ENCODE assay signal across 28 mouse cellular contexts in the genomic region with DNA sequence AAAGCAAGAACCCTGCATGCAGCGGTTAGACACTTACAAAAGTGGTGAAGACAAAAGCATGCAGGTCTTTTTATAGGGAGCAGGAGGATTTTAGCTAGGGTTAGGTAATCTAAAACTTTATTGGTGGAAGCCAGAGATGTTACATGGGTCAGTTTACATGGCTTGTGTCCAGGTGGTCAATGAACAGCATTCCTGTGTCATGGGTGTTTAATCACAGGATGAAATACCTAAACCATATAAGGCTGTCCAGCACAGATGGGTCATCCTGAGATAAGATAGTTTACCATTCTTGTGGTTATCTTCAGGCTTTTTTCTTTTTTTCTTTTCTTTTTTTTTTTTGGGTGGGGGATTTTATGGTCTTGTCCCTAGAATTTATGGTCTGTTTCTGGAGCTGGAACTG.
DNase-seq lines count a peak whose midpoint lies in the region; ATAC-seq and TF ChIP-seq lines count a peak whose summit lies in the region.
"Had no signal": no experiment of that assay in that cellular context is flagged by ENCODE, and none has a peak within 500 bp of the region (broad histone marks: within the 10 kb centered on the region; RNA-seq: fewer than 3 reads in every experiment).

No protein-coding gene starts in this region.

- no peak overlapping the region for H3ac ChIP-seq in C2C12 (ENCODE audit: control insufficient read depth, insufficient read length, low read depth)

- peak; percentile 4 for DNase-seq in kidney, adult 9 months
- DNase-seq in 3T3-L1 (ENCODE audit: low read depth, low spot score) (peak; percentile 66), Patski (ENCODE audit: low read depth, low spot score) (no peak)
- no peak for DNase-seq in adrenal gland, adult 18-20 months (ENCODE audit: low spot score in 2 of 2)
- DNase-seq in forebrain, embryonic 11.5 days (ENCODE audit: low spot score): no peak
- no peak for DNase-seq in frontal cortex, postnatal 25 days (ENCODE audit: low spot score in 2 of 2)
- DNase-seq: adrenal gland, adult 2 months; adrenal gland, postnatal 14 days; cerebellum, adult 11 months; cerebellum, adult 2 months; cerebellum, adult 9-11 months; cerebellum, postnatal 25 days; gastrocnemius, postnatal 36 days; heart, adult 2 months; heart, postnatal 14 days; heart, postnatal 4 days had no signal

- no peaks in the 10 kb centered on the region for H3K27me3 ChIP-seq in kidney, embryonic 14.5 days (ENCODE audit: control insufficient read depth, insufficient read depth, low read length)
- H3K27me3 ChIP-seq in C2C12 (ENCODE audit: control insufficient read depth, insufficient read depth, insufficient read length) (no peaks in the 10 kb centered on the region), Patski (no peaks in the 10 kb centered on the region)
- H3K27me3 ChIP-seq in forebrain, embryonic 11.5 days (ENCODE audit: control insufficient read depth, insufficient read depth, low read length): no peaks in the 10 kb centered on the region
- H3K27me3 ChIP-seq: CH12.LX; embryonic facial prominence, embryonic 12.5 days; embryonic facial prominence, embryonic 15.5 days; forebrain, embryonic 13.5 days; heart, embryonic 13.5 days; hindbrain, embryonic 15.5 days had no signal

- no peak overlapping the region for H3K9ac ChIP-seq in kidney, embryonic 14.5 days (ENCODE audit: low read depth, low read length)
- no peak overlapping the region for H3K9ac ChIP-seq in forebrain, embryonic 11.5 days (ENCODE audit: low read length)
- H3K9ac ChIP-seq: embryonic facial prominence, embryonic 12.5 days; embryonic facial prominence, embryonic 15.5 days; forebrain, embryonic 13.5 days; heart, embryonic 13.5 days; hindbrain, embryonic 15.5 days had no signal

- no peaks in the 10 kb centered on the region for H3K79me3 ChIP-seq in C2C12 (ENCODE audit: low read depth)

- TF ChIP-seq CTCF in C2C12 (IDR thresholded peaks at IDR 0.05; ENCODE audit: control insufficient read depth, insufficient read depth, insufficient read length) (no peak), Patski (IDR thresholded peaks at IDR 0.05) (no peak)

- H3K79me2 ChIP-seq in C2C12 (ENCODE audit: control insufficient read depth, insufficient read depth): no peaks in the 10 kb centered on the region

- POLR2A ChIA-PET in Patski (lab: Charles Lee): no interaction called here

- H3K36me3 ChIP-seq in kidney, embryonic 14.5 days (ENCODE audit: control insufficient read depth, insufficient read depth, low read length): no peaks in the 10 kb centered on the region
- no peaks in the 10 kb centered on the region for H3K36me3 ChIP-seq in C2C12 (ENCODE audit: control insufficient read depth, insufficient read depth)
- H3K36me3 ChIP-seq in forebrain, embryonic 11.5 days (ENCODE audit: control insufficient read depth, insufficient read depth, low read length): no peaks in the 10 kb centered on the region
- H3K36me3 ChIP-seq: embryonic facial prominence, embryonic 12.5 days; embryonic facial prominence, embryonic 15.5 days; G1E; heart, embryonic 10.5 days; heart, embryonic 13.5 days; hindbrain, embryonic 15.5 days had no signal

- no peak overlapping the region for H3K4me2 ChIP-seq in kidney, embryonic 14.5 days (replicated peaks; ENCODE audit: low read depth, low read length)
- H3K4me2 ChIP-seq in forebrain, embryonic 11.5 days (ENCODE audit: low read depth, low read length, severe bottlenecking): no peak overlapping the region
- H3K4me2 ChIP-seq: embryonic facial prominence, embryonic 12.5 days; embryonic facial prominence, embryonic 15.5 days; forebrain, embryonic 13.5 days; heart, embryonic 13.5 days; hindbrain, embryonic 15.5 days had no signal

- in situ Hi-C loops in Patski (cut with MboI; ENCODE audit: low pct_unique_long_range_greater_than_20kb): loop anchor here (5.0 kb wide), 1 partner anchor 326 kb away; no protein-coding TSS in a partner anchor

- H3K9me3 ChIP-seq in kidney, embryonic 14.5 days (ENCODE audit: control insufficient read depth, low read length): no peaks in the 10 kb centered on the region
- H3K9me3 ChIP-seq in forebrain, embryonic 11.5 days (ENCODE audit: control insufficient read depth, low read length): no peaks in the 10 kb centered on the region
- H3K9me3 ChIP-seq: embryonic facial prominence, embryonic 12.5 days; embryonic facial prominence, embryonic 15.5 days; forebrain, embryonic 13.5 days; G1E; heart, embryonic 10.5 days; heart, embryonic 13.5 days; hindbrain, embryonic 15.5 days had no signal

- H3K4me3 ChIP-seq in kidney, embryonic 14.5 days (ENCODE audit: low read length): no peak overlapping the region
- H3K4me3 ChIP-seq in C2C12 (ENCODE audit: insufficient read depth, poor library complexity, severe bottlenecking): no peak overlapping the region
- no peak overlapping the region for H3K4me3 ChIP-seq in forebrain, embryonic 11.5 days (ENCODE audit: low read depth, low read length)
- H3K4me3 ChIP-seq: embryonic facial prominence, embryonic 12.5 days; embryonic facial prominence, embryonic 15.5 days; erythroblast, embryonic 14.5 days; forebrain, embryonic 13.5 days; heart, adult 2 months; heart, embryonic 10.5 days; heart, embryonic 13.5 days; hindbrain, embryonic 15.5 days had no signal

- WGBS in kidney, embryonic 14.5 days: 53% methylated on average over 1 of the region's 1 CpGs
- WGBS in forebrain, embryonic 11.5 days: 94% methylated on average over 1 of the region's 1 CpGs

- no peaks in the 10 kb centered on the region for H3K4me1 ChIP-seq in kidney, embryonic 14.5 days (ENCODE audit: control insufficient read depth, insufficient read depth, low read length)
- H3K4me1 ChIP-seq in forebrain, embryonic 11.5 days (replicated peaks; ENCODE audit: control insufficient read depth, insufficient read depth, low read length): no peaks in the 10 kb centered on the region
- H3K4me1 ChIP-seq: embryonic facial prominence, embryonic 12.5 days; embryonic facial prominence, embryonic 15.5 days; forebrain, embryonic 13.5 days; heart, embryonic 10.5 days; heart, embryonic 13.5 days; hindbrain, embryonic 15.5 days had no signal

- H3K27ac ChIP-seq in kidney, embryonic 14.5 days (ENCODE audit: low read depth, low read length): no peak overlapping the region
- no peak overlapping the region for H3K27ac ChIP-seq in forebrain, embryonic 11.5 days (ENCODE audit: low read depth, low read length)
- H3K27ac ChIP-seq: embryonic facial prominence, embryonic 12.5 days; embryonic facial prominence, embryonic 15.5 days; forebrain, embryonic 13.5 days; heart, adult 2 months; heart, embryonic 10.5 days; heart, embryonic 13.5 days; hindbrain, embryonic 15.5 days had no signal

- ATAC-seq in kidney, embryonic 14.5 days (ENCODE audit: low FRiP score, low TSS enrichment): no peak
- ATAC-seq in Patski: peak; percentile 59
- no peak for ATAC-seq in forebrain, embryonic 11.5 days (replicated peaks; ENCODE audit: low FRiP score)
- ATAC-seq: forebrain, embryonic 13.5 days; forebrain, embryonic 16.5 days had no signal

- CTCF ChIA-PET in Patski (lab: Charles Lee): interaction anchor here (1.0 kb wide), 1 partner anchor 27 kb away, joined by 3 read pairs; no protein-coding TSS in a partner anchor

TF ChIP-seq in C2C12, 6 proteins besides CTCF, POLR2A, EP300 and RAD21:
- TF ChIP-seq USF1 (IDR thresholded peaks at IDR 0.05; ENCODE audit: low read depth) (no peak), CEBPB (IDR thresholded peaks at IDR 0.05; ENCODE audit: low read depth) (no peak), MAX (IDR thresholded peaks at IDR 0.05) (peak; percentile 41), MYOG (IDR thresholded peaks at IDR 0.05; ENCODE audit: control insufficient read depth, extremely low read depth, insufficient read length) (no peak), FOSL1 (IDR thresholded peaks at IDR 0.05; ENCODE audit: insufficient read depth, low read length, poor library complexity, severe bottlenecking) (peak; percentile 54), MYOD1 (IDR thresholded peaks at IDR 0.05; ENCODE audit: control insufficient read depth, insufficient read length, low read depth) (no peak)

Comparison
In these comparisons a context has a peak if more than half of its experiments do, and no peak if none do; other contexts are left out.
1. DNase-seq: peak in kidney, adult 9 months (single experiment) and 3T3-L1 (single experiment); none in Patski (single experiment), adrenal gland, adult 18-20 months (0 of 2), forebrain, embryonic 11.5 days (single experiment) and frontal cortex, postnatal 25 days (0 of 2).